Comparison of ENCODE assay signal across 9 mouse cellular contexts in the genomic region with DNA sequence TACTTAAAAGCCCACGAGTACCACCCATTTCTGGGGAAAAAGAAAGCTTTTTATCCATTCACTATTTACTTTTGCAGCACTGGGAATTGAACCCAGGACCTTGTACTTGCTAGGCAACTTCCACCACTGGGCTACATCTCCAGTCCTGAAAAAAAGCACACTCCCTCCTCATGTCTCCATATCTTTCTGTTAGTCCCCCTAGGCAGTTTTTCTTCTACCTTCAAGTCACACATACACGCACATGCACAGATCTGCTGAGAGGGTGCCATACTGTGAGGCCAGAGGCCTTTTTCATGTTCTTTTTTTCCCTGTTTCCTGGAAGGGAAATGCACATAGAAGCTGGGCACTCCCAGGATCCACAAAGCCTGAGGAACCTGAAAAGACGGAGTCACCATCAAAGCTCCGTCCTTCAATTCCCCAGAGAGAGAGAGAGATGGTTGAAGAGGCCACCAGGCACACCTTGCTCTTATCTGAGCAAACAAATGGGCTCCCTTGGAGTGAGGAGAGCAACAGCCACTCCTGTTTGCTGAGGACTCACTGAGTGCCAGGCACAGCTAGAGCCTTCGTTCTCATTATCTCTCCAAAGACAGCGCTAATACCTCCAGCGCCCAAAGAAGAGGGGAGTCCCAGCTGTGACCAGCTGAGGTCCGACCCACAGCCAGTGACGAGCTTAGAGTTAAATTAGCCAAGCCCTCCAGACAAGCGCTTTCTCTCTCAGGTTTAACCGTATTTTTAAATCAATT. TPM values are rescaled to one million over a fixed set of nuclear protein-coding genes. Genes with fewer than 3 reads are reported as not detected.
A peak's percentile ranks its signal among the peaks of the same experiment; 100 is the strongest.
DNase-seq lines count a peak whose midpoint lies in the region; ATAC-seq lines count a peak whose summit lies in the region.
"Had no signal": no experiment of that assay in that cellular context is flagged by ENCODE, and none has a peak within 500 bp of the region (broad histone marks: within the 10 kb centered on the region; RNA-seq: fewer than 3 reads in every experiment).

No protein-coding gene starts in this region.

- H3K4me2 ChIP-seq in kidney, embryonic 15.5 days: no peak overlapping the region
- H3K4me2 ChIP-seq in intestine, embryonic 16.5 days (ENCODE audit: low read depth, low read length): peak overlapping the region; percentile 20; the same call in 1 of the 2 replicates

- no peak overlapping the region for H3K4me3 ChIP-seq in kidney, embryonic 15.5 days (replicated peaks)
- no peak overlapping the region for H3K4me3 ChIP-seq in intestine, embryonic 16.5 days (ENCODE audit: low read length)

- no peak for DNase-seq in kidney, postnatal 14 days
- DNase-seq in cerebellum, adult 11 months: no peak
- no peak for DNase-seq in urinary bladder, adult 2 months (ENCODE audit: low spot score)
- DNase-seq: gastrocnemius, postnatal 14 days; thymus, postnatal 36 days had no signal

- H3K27me3 ChIP-seq in kidney, embryonic 15.5 days: no peaks in the 10 kb centered on the region
- no peaks in the 10 kb centered on the region for H3K27me3 ChIP-seq in intestine, embryonic 16.5 days (replicated peaks; ENCODE audit: control insufficient read depth, insufficient read depth, low read length)

- H3K4me1 ChIP-seq in kidney, embryonic 15.5 days: peaks cover 47% of the 10 kb centered on the region
- peaks cover 47% of the 10 kb centered on the region for H3K4me1 ChIP-seq in intestine, embryonic 16.5 days (ENCODE audit: control insufficient read depth, insufficient read depth, low read length)

- no peaks in the 10 kb centered on the region for H3K9me3 ChIP-seq in kidney, embryonic 15.5 days (replicated peaks)
- 0 out of 2 replicates have a peak, but pooled peaks cover 4% of the 10 kb centered on the region for H3K9me3 ChIP-seq in intestine, embryonic 16.5 days (ENCODE audit: control insufficient read depth, low read length)

- no peak for ATAC-seq in kidney, embryonic 15.5 days (replicated peaks; ENCODE audit: low FRiP score)
- peak; percentile 55 for ATAC-seq in common myeloid progenitor, adult 5-6 weeks (replicated peaks; ENCODE audit: low read depth, poor library complexity, severe bottlenecking)
- peak; percentile 78 for ATAC-seq in intestine, embryonic 16.5 days
- ATAC-seq in megakaryocyte-erythroid progenitor cell, adult 5-6 weeks (replicated peaks; ENCODE audit: low FRiP score, low TSS enrichment, poor library complexity, severe bottlenecking): peak; percentile 92

- H3K36me3 ChIP-seq in kidney, embryonic 15.5 days: no peaks in the 10 kb centered on the region
- H3K36me3 ChIP-seq in intestine, embryonic 16.5 days (ENCODE audit: control insufficient read depth, insufficient read depth, low read length): no peaks in the 10 kb centered on the region; the same call in 1 of the 2 replicates

- H3K27ac ChIP-seq in kidney, embryonic 15.5 days: peak overlapping the region; percentile 71; the same call in 1 of the 2 replicates
- H3K27ac ChIP-seq in intestine, embryonic 16.5 days (ENCODE audit: low read length): peak overlapping the region; percentile 77

- no peak overlapping the region for H3K9ac ChIP-seq in kidney, embryonic 15.5 days
- peak overlapping the region; percentile 6; the same call in 1 of the 2 replicates for H3K9ac ChIP-seq in intestine, embryonic 16.5 days (ENCODE audit: low read depth, low read length)

- WGBS in kidney, embryonic 15.5 days: 84% methylated on average over 11 of the region's 11 CpGs
- 48% methylated on average over 11 of the region's 11 CpGs for WGBS in intestine, embryonic 16.5 days

RNA-seq across cellular contexts. Expression of a gene that starts 32.8 kb away (rescaled TPM):
- 5.5 and 6.4 TPM in 2 replicates for polyA plus RNA-seq in kidney, embryonic 15.5 days (2015; fragmentation: Nextera tagmentation; extraction: Ambion mirVana)
- 1.6 and 2.1 TPM in 2 replicates for total RNA-seq in common myeloid progenitor, adult 5-6 weeks (2017)
- polyA plus RNA-seq in intestine, embryonic 16.5 days (2015; fragmentation: Nextera tagmentation; extraction: Ambion mirVana): 3.0 and 3.6 TPM in 2 replicates
- 0.55 and 0.96 TPM in 2 replicates for total RNA-seq in megakaryocyte-erythroid progenitor cell, adult 5-6 weeks (2014; fragmentation: Nextera tagmentation)
- total RNA-seq in megakaryocyte-erythroid progenitor cell, adult 5-6 weeks (2017): 0.34 and 1.0 TPM in 2 replicates
- 23.2 and 30.0 TPM in 2 replicates for polyA plus RNA-seq in urinary bladder, adult 2 months (2012; rRNA removed)
